Mouse (Mus musculus) megakaryocyte, embryonic 14.5 days (primary cell): ENCODE results near the gene Cd248.

Source experiments
- FLI1 ChIP-seq: IDR thresholded peaks from 2 replicates; pipeline ENCODE4 v1.6.1; 2012; ENCODE audit warnings: low read length, inconsistent platforms, mixed read lengths
- GATA1 ChIP-seq: IDR thresholded peaks from 3 replicates; pipeline ENCODE4 v1.6.1; 2012; ENCODE audit warnings: mixed read lengths, low read length, inconsistent platforms, borderline replicate concordance

DNA sequence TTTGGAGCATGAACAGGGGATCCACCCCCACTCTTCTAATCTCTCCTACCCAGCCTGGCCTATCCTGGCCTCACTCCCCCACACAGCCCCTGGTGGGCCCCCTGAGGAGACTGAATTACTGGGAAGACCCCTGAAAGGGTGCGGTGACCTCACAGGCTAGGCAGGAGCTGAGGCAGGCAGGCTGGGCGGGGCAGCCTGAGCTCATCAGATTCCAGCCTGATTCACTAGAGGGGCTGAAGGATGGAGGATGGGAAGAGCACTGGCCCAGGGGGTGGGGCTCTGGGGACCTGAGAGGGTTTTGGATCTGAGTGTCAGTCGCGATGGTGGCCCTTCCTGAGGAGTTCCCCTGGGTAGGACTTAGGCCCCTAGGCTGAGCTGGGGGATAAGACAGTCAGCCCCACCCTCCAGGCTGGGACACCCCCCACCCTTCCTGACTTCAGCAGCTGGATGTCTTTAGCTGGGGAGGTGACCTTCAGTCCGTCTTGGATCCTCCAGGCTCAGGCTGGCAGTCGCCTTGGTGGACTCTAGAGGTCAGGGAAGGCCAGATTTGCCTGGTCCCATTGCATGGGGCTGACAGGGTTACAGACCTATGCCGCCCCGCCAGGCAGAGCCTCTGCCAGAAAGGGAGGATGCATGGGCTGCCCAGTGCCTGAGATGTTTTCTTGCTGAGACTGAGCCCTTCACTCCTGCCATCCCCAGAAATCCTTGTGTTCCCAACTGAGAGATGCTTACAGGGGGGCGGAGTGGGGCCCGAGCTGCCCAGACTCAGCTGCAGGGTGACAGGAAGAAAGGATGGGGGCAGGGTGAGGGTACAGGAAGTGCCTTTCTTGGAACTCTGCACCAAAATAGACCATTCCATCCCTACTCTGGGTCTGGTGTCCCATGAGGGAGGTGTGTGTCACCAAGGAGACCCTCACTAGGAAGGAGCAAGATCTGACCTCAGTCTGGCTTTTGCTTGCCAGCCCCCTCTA, 8.8 kb upstream of the Cd248 start:
- no peak for TF ChIP-seq GATA1
- no peak for TF ChIP-seq FLI1
